Mouse (Mus musculus): ENCODE measurements at regions not wholly inside any gene's neighbourhood (a gene's known extent, or its start where the extent isn't known, plus 50 kb on each side); places are given as distances from the start of the nearest gene placed in this dataset.

DNA sequence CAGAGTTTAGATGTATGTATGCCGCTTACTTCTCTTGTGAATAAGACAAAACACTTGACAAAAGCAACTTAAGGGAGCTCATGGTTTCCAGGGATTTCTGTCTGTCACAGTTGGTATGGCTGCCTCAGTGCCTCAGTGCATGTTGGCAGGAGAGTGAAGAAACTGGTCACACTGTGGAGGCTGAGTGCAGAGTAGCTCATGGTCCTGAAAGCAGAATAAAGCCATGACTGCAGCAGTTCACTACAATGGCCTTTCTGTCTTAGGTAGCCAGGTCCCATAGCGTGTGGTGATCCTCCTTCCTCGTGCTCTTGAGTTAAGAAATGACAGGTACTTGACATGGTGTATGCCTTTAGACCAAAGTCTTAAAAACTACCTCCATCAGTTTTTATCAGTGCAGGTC lies 178.0 kb upstream of the Marcks start:
- H3K27ac ChIP-seq (ENCODE audit: insufficient read depth, low read length) = no peak overlapping the region
- peaks cover 1% of the 10 kb centered on the region; the same call in 1 of the 2 replicates for H3K27me3 ChIP-seq (ENCODE audit: control insufficient read depth, insufficient read depth, low read length, poor library complexity, severe bottlenecking)
- H3K4me3 ChIP-seq (ENCODE audit: low read depth, low read length) = no peak overlapping the region
- no peaks in the 10 kb centered on the region for H3K4me1 ChIP-seq (ENCODE audit: control insufficient read depth, insufficient read depth, low read length)
- no peak overlapping the region for H3K9ac ChIP-seq (ENCODE audit: low read depth, poor library complexity, severe bottlenecking)
- H3K36me3 ChIP-seq (ENCODE audit: control insufficient read depth, insufficient read depth, low read length, poor library complexity, severe bottlenecking) = no peaks in the 10 kb centered on the region
- no peak for TF ChIP-seq EP300 (IDR thresholded peaks at IDR 0.05; ENCODE audit: insufficient read depth, low read depth, low read length)
- TF ChIP-seq CTCF (IDR thresholded peaks at IDR 0.05; ENCODE audit: low read depth, low read length) = no peak
- TF ChIP-seq POLR2A (IDR thresholded peaks at IDR 0.05; ENCODE audit: insufficient read depth, low read length) = no peak
- H3K9me3 ChIP-seq (replicated peaks; ENCODE audit: control insufficient read depth, insufficient read depth, low read length, poor library complexity, severe bottlenecking) = no peaks in the 10 kb centered on the region

DNA sequence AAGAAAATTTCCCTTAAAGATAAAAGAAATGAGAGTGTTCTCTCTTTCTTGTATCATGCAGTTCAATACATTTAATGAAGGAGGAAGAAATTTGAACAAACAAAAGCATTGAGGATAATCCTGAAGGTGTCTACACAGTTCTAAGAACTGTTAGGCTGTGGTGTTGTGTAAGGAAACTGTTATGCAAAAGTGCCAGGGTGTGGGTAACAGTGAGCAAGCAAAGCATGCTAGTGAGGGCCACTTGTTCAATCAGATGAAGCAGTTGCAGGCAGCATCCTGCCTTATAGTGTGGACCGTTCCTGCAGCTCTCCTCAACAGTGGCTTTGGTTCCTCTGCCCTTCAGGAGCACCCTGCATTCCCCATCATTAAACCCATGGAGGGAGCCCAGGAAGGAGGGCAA lies 177.1 kb upstream of the Marcks start:
- Histone ChIP-seq H3K4me1 (ENCODE audit: control insufficient read depth, insufficient read depth, low read length) (no peaks in the 10 kb centered on the region), H3K4me3 (ENCODE audit: low read depth, low read length) (no peak overlapping the region), H3K27ac (ENCODE audit: insufficient read depth, low read length) (no peak overlapping the region), H3K36me3 (ENCODE audit: control insufficient read depth, insufficient read depth, low read length, poor library complexity, severe bottlenecking) (no peaks in the 10 kb centered on the region), H3K27me3 (ENCODE audit: control insufficient read depth, insufficient read depth, low read length, poor library complexity, severe bottlenecking) (peaks cover 1% of the 10 kb centered on the region; the same call in 1 of the 2 replicates), H3K9me3 (replicated peaks; ENCODE audit: control insufficient read depth, insufficient read depth, low read length, poor library complexity, severe bottlenecking) (no peaks in the 10 kb centered on the region), H3K9ac (ENCODE audit: low read depth, poor library complexity, severe bottlenecking) (no peak overlapping the region)
- TF ChIP-seq EP300 (IDR thresholded peaks at IDR 0.05; ENCODE audit: insufficient read depth, low read depth, low read length) (no peak), POLR2A (IDR thresholded peaks at IDR 0.05; ENCODE audit: insufficient read depth, low read length) (no peak), CTCF (IDR thresholded peaks at IDR 0.05; ENCODE audit: low read depth, low read length) (no peak)

DNA sequence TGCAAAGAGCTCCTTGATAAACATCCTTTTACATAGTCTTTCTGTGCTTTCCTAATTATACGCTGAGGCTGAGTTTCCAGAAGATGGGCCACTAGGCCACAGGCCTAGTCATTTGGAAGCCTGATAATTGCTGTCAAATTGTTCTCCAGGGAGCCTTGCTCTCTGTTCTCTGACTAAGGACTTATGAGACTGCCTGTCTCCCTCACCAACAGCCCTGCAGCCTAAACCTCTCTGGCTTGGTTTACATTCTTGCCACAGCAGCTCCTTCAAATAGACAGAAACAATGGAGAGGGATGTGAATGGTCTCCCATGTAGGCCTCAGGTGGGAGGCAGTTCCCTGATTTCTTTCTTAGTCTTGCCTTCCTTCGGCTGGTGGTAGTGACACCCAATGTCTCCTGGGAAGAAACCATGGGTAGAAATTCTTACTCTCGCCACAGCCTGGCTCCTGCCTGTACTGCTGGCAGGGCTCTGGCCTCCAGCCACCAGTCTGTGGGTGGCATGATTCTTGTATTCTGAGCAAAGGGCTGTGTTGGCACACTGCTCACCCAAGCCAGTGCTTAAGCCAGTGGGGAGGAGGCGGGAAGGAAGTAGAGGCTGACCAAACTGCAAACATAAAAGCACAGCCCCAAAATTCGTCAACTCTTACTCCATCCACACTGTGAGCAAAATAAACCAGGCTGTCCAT lies 176.2 kb upstream of the Marcks start:
- H3K27ac ChIP-seq (ENCODE audit: insufficient read depth, low read length) = no peak overlapping the region
- H3K36me3 ChIP-seq (ENCODE audit: control insufficient read depth, insufficient read depth, low read length, poor library complexity, severe bottlenecking) = no peaks in the 10 kb centered on the region
- no peak overlapping the region for H3K4me3 ChIP-seq (ENCODE audit: low read depth, low read length)
- no peak overlapping the region for H3K9ac ChIP-seq (ENCODE audit: low read depth, poor library complexity, severe bottlenecking)
- TF ChIP-seq POLR2A (IDR thresholded peaks at IDR 0.05; ENCODE audit: insufficient read depth, low read length) (no peak), EP300 (IDR thresholded peaks at IDR 0.05; ENCODE audit: insufficient read depth, low read depth, low read length) (no peak), CTCF (IDR thresholded peaks at IDR 0.05; ENCODE audit: low read depth, low read length) (no peak)
- no peaks in the 10 kb centered on the region for H3K9me3 ChIP-seq (replicated peaks; ENCODE audit: control insufficient read depth, insufficient read depth, low read length, poor library complexity, severe bottlenecking)
- H3K27me3 ChIP-seq (ENCODE audit: control insufficient read depth, insufficient read depth, low read length, poor library complexity, severe bottlenecking) = peaks cover 1% of the 10 kb centered on the region; the same call in 1 of the 2 replicates
- H3K4me1 ChIP-seq (ENCODE audit: control insufficient read depth, insufficient read depth, low read length) = no peaks in the 10 kb centered on the region

DNA sequence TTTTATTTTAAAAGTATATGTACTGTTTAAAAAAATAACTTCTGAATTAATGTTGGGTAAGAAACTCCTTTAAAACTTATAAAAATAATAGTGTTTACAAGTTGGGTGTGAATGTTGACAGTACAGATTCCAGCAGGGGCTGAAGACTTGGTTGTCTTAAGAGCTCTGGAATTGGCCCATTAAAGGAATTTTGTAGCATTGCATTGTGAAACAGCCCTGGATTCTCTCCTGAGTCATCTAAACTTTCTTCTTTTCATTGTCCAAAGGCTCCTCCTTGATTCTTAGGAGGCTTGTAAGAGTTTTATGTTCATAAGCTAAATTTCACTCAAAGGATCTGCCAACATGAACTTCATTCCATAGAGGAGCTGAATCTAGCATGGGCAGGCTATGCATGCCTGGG lies 174.7 kb upstream of the Marcks start:
- Histone ChIP-seq H3K27me3 (ENCODE audit: control insufficient read depth, insufficient read depth, low read length, poor library complexity, severe bottlenecking) (no peaks in the 10 kb centered on the region), H3K9ac (ENCODE audit: low read depth, poor library complexity, severe bottlenecking) (no peak overlapping the region), H3K36me3 (ENCODE audit: control insufficient read depth, insufficient read depth, low read length, poor library complexity, severe bottlenecking) (no peaks in the 10 kb centered on the region), H3K9me3 (replicated peaks; ENCODE audit: control insufficient read depth, insufficient read depth, low read length, poor library complexity, severe bottlenecking) (no peaks in the 10 kb centered on the region), H3K4me1 (ENCODE audit: control insufficient read depth, insufficient read depth, low read length) (no peaks in the 10 kb centered on the region), H3K27ac (ENCODE audit: insufficient read depth, low read length) (no peak overlapping the region), H3K4me3 (ENCODE audit: low read depth, low read length) (no peak overlapping the region)
- TF ChIP-seq EP300 (IDR thresholded peaks at IDR 0.05; ENCODE audit: insufficient read depth, low read depth, low read length) = no peak
- TF ChIP-seq CTCF (IDR thresholded peaks at IDR 0.05; ENCODE audit: low read depth, low read length) = no peak
- no peak for TF ChIP-seq POLR2A (IDR thresholded peaks at IDR 0.05; ENCODE audit: insufficient read depth, low read length)

DNA sequence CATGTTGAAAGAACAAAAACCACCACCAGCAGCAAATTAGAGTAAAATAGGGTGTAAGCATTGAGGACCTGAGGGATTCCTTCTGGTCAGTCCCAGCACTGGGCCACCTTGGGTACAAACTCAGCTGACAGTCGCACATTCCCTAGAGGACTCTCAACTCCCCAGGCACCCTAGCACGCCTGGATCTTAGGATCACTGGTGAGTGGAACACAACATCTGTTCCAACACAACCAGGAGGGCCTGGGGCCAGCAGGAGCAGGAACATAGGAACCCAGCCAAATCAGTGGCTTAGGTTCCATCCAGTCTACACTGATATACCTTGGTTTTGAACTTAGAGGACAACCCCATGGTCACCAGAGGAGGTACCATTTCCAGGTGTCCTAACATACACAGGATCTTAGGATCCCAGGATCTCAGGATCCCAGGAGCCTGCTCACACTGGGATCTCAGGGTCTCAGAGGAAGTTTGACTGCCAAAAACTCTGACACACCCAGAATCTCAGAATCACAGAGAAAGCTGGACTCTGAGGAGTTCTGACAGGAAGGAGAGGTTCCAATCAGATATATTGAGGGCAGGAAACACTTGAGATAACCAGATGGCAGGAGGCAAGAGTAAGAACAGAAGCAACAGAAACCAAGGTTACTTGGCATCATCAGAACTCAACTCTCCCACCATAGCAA lies 171.7 kb upstream of the Marcks start:
- no peaks in the 10 kb centered on the region for H3K36me3 ChIP-seq (ENCODE audit: control insufficient read depth, insufficient read depth, low read length, poor library complexity, severe bottlenecking)
- H3K9ac ChIP-seq (ENCODE audit: low read depth, poor library complexity, severe bottlenecking) = no peak overlapping the region
- TF ChIP-seq EP300 (IDR thresholded peaks at IDR 0.05; ENCODE audit: insufficient read depth, low read depth, low read length) (no peak), POLR2A (IDR thresholded peaks at IDR 0.05; ENCODE audit: insufficient read depth, low read length) (no peak), CTCF (IDR thresholded peaks at IDR 0.05; ENCODE audit: low read depth, low read length) (no peak)
- no peak overlapping the region for H3K27ac ChIP-seq (ENCODE audit: insufficient read depth, low read length)
- H3K27me3 ChIP-seq (ENCODE audit: control insufficient read depth, insufficient read depth, low read length, poor library complexity, severe bottlenecking) = no peaks in the 10 kb centered on the region
- H3K9me3 ChIP-seq (replicated peaks; ENCODE audit: control insufficient read depth, insufficient read depth, low read length, poor library complexity, severe bottlenecking) = no peaks in the 10 kb centered on the region
- H3K4me3 ChIP-seq (ENCODE audit: low read depth, low read length) = no peak overlapping the region
- no peaks in the 10 kb centered on the region for H3K4me1 ChIP-seq (ENCODE audit: control insufficient read depth, insufficient read depth, low read length)

DNA sequence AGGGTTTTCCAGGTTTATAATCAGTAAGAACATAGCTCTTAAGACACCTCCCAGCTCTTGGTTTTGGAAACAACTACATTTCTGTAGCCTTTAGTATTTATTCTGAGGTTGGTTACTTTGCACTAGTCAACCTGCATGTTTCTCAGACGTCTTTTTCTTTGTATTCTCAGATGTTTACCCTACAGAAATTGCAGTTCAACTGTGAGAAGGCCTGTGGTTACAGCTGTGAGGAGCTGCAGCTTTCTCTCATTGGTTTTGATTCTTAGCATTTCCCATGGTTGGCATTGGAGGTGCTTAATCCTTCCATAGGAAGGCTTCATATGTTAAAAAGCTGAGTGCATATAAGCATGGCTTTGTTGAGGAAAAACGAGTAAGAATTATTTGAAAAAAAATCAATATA lies 165.9 kb upstream of the Marcks start:
- TF ChIP-seq POLR2A (IDR thresholded peaks at IDR 0.05; ENCODE audit: insufficient read depth, low read length) = no peak
- TF ChIP-seq EP300 (IDR thresholded peaks at IDR 0.05; ENCODE audit: insufficient read depth, low read depth, low read length) = no peak
- no peak for TF ChIP-seq CTCF (IDR thresholded peaks at IDR 0.05; ENCODE audit: low read depth, low read length)
- H3K27ac ChIP-seq (ENCODE audit: insufficient read depth, low read length) = no peak overlapping the region
- no peaks in the 10 kb centered on the region; the same call in 1 of the 2 replicates for H3K9me3 ChIP-seq (replicated peaks; ENCODE audit: control insufficient read depth, insufficient read depth, low read length, poor library complexity, severe bottlenecking)
- H3K36me3 ChIP-seq (ENCODE audit: control insufficient read depth, insufficient read depth, low read length, poor library complexity, severe bottlenecking) = no peaks in the 10 kb centered on the region
- H3K9ac ChIP-seq (ENCODE audit: low read depth, poor library complexity, severe bottlenecking) = no peak overlapping the region
- no peaks in the 10 kb centered on the region for H3K27me3 ChIP-seq (ENCODE audit: control insufficient read depth, insufficient read depth, low read length, poor library complexity, severe bottlenecking)
- no peaks in the 10 kb centered on the region for H3K4me1 ChIP-seq (ENCODE audit: control insufficient read depth, insufficient read depth, low read length)
- H3K4me3 ChIP-seq (ENCODE audit: low read depth, low read length) = no peak overlapping the region

All from ES-Bruce4 (cell line).